Mouse (Mus musculus): ENCODE measurements around the gene Ldlrap1.
"Not testable (repeated sequence)": the region's sequence is repeated elsewhere in the genome, so short reads cannot be mapped to it uniquely, and the experiment has no call there.

Ldlrap1 gene

DNA sequence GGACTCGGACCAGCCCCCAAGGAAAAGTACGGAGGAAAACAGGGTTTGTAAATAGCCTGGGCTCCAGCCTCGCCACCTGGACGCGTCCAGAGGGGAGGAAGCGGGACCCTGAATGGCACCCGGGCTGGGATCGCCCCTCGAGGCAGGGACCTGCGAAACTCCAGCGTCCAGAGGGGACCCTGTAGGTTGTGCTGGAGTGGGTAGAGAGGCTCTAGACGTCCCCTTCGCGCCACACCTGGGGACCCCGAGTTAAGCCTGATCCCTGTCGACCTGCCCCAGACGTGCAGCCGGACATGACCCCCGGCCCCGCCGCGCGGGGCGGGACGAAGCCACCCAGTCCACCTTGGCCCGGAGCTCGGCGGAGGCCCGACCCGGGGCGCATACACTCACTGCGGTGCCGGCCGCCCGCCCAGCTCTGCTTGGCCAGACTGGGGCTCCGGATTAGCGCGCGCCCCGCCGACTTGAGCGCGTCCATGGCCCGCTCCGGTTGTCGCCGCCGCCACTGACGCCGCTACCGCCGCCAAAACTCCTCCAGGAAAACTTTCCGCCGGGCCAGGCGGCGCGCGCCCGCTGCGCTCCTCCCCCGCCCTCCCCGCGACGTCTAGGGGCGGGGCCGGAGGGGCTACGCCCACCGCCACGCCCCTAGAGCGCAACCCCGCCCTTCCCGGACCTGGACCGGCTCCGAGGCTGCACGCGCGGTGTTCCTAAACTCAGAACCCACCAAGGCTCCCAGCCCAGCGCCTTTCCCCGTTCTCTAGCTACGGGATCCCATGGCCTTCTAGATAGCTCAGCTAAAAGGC is at the start of gene Ldlrap1:
Gene Ldlrap1, minus strand, starts transcription at position 599 of the 800 bp plus-strand sequence.
- DNase-seq: peak; percentile 92

GRCm38 (mm10) chr4:134814229-134814571 is 46.4 kb upstream of the Ldlrap1 start:
- DNase-seq: no peak

DNA sequence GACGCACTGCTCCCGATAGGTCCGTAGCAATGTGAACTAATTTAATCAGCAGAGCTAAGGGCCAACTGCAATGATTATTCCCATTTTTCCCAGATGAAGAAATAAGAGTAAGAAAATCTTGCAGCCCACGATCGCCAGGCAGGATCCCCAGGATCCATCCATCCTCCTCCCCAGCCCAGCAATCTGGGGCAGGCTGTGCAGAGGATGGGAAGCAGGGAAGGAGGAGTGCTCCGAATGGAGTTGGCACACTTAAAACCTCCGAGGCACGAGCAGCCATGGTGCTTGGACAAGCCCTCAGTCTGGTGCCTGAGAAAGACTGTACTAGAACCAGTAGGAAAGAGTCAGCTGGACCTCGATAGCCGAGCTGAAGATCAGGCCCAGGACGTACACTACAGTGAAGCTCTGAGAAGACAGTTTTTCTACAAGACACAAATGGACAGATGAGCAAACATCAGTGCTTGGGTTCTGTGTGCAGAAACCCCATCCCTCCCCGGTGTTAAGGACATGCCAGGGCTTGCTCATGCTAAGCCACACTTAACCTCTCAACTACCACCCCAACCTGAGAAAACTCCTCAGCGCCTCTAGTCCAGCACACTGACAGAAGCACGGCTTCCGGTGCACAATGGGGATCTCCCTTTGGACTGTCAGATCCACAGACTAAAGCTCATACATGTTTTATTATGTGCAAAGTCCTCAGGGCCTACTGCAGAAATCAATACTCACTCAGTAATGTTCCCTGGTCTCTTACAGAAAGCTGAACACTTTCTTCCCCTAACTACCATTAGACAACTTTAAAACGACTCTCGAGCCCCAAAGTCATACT is 45.8 kb upstream of the Ldlrap1 start:
- no peak for DNase-seq

- DNase-seq: peak; percentile 93
Observed at GRCm38 (mm10) chr4:134804765-134805164, 36.9 kb upstream of the Ldlrap1 start.

- no peak for DNase-seq
Observed at GRCm38 (mm10) chr4:134802765-134803164, 34.9 kb upstream of the Ldlrap1 start.

DNA sequence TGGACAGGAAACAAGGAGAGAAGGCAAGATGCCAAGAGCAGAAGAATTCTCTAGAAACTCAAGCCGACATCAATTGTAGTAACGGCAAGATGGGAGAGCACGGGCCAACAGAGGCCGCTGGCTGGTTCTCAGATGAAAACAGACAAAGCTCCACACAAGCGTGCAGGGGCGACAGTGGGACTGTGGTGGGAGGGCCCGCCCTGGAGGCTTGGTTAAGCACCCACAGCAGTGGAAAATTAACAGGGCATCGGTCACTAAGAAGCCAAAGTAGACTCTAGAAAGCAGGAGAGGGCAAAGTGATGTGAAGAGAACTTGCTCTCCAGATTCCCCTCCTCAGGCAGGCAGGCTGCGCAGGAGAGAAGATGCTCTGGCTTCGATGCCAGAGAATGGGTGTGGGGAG is 34.3 kb upstream of the Ldlrap1 start:
- DNase-seq: peak; percentile 65

DNA sequence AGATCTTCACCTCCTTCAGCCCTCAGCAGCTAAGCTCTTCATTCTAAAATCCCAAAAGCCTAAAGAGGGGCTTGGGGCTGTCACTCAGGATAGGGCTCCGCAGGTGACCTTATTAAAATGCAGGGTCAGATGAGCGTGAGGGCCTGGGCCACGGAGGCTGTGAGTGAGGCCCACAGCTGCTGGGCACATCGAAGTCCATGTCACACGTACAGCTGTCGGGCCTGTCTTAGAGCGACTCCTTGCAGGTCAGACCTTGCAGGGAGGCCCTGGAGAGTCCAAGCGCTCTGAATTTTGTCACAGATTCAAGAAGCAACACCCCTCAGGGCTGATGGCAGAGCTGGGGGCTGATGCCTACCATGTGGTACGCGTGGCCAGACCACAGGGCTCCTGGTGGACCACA is 32.9 kb upstream of the Ldlrap1 start:
- no peak for DNase-seq

DNA sequence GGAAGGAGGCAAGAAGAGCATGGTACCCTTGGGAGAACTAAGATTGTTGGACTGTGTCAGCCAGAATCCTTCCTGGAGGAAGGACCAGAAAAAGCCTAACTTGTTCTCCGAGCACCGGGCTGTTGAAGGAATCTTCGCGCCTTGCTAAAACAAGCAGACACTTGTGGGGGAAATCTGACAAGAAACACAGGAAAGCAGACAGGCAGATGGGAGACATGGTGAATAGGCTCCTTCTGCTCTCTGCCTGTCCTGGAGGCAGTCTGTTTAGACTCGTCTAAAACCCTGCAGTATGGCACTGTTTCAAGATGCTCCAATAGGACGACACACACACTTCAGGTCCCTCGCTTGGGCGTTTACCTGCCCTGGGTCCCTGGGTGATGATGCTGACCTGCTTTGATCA is 32.3 kb upstream of the Ldlrap1 start:
- DNase-seq: no peak

GRCm38 (mm10) chr4:134799272-134799671 is 31.4 kb upstream of the Ldlrap1 start:
- peak; percentile 79 for DNase-seq

DNA sequence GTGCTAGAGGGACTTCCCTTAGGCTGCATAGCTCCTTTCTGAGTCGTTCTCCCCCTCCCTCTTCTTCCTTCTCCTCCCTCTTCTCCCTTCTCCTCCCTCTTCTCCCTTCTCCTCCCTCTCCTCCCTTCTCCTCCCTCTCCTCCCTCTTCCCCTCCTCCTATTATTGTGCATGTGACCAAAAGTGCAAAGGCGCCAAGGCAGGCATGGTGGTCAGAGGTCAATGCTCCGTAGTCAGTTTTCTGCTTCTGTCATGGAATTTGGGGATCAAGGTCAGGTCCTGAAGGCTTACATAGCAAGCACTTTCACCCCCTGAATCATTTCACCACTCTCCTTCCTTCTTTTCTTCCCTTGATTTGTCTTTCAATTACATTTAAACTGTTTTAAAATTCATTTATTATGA is 31.0 kb upstream of the Ldlrap1 start:
- no peak for DNase-seq

DNA sequence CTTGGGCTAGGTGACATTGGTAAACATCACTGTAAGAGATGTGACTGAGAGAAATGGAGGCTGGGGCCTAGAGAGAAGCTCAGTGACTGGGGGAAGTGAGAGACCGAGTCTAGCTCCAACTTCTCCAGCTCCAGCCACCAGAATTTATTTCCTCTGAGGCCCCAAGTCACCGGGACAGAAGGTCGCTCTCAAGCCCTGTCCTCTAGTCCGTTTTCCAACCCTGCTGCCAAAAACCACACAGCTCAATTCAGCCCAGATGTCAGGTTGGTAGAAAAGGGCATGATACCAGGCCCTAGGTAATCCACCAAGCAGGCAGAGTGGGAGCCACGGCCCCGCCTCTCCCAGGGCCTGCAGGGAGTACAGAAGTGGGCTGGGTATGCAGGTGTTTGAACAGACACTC is 29.8 kb upstream of the Ldlrap1 start:
- DNase-seq: no peak

DNA sequence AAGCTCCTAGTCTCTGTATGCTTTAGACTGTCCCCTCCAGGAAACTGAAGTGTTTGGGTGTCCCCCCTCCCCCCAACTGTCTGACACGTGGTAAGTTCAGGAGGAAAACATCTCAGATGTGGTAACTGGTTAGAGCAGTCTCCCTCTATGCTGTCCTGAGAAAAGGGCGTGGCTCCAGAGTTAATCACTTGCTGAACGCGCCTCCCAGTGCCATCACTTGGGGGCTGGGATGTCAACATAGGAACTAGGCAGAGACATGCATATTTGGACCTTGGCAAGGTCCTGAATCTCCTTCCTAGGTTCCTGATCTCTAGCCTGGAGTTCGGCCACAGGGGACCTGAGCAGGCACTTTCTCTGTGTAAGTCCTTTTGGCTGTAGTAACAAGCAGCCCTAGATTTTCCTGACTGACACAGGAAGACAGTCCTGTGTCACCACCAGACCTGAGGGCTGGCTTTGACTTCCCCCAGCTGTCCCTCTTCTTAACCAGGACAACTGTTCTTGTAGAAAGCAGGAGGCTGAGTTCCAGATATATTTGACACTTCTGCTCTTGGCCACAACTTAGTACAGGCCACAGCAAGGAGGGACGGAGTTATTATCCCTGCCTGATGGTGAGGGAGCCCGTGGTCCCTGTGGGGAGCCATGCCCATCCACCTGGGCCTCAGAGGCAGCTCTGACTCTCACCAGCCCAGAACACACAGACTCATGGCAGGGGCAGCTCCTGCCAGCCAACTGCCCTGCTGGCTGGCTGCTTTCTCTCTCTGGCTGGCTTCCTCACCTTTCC is 28.9 kb upstream of the Ldlrap1 start:
- DNase-seq: peak; percentile 36

GRCm38 (mm10) chr4:134795819-134796485 is 28.1 kb upstream of the Ldlrap1 start:
- no peak for DNase-seq

DNA sequence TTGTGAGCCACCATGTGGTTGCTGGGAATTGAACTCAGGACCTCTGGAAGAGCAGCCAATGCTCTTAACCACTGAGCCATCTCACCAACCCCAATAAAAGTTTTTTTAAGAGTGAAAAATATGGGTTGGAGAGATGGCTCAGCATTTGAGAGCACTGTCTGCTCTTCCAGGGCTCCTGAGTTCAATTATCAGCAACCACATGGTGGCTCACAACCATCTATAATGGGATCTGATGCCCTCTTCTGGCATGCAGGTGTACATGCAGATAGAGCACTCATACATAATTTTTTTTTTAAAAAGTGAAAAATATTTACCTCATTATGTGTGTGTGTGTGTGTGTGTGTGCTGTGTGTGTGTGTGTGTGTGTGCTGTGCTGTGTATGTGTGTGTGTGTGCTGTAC is 27.1 kb upstream of the Ldlrap1 start:
- not testable (repeated sequence) for DNase-seq

GRCm38 (mm10) chr4:134793213-134793956 is 25.6 kb upstream of the Ldlrap1 start:
- DNase-seq: peak; percentile 71

DNA sequence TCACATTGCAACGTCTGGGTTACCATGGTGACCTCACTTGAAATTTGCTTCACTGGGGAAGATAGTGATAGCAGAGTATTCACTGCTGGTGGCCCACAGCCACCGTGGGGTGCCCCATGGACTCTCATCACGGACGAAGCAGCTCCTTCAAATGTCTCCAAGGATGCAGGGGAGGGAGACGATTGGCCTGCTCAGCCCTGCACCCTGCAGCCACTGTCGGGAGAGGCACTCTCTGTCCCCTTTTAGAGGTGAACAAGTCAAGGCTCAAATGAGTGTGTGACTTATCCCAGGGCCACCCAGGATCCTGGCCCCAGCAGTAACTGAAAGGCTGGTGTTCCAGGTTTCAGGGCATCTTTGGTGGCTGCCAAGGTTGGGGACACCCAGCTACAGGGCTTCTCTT is 23.9 kb upstream of the Ldlrap1 start:
- no peak for DNase-seq

- DNase-seq: no peak
Observed at GRCm38 (mm10) chr4:134786946-134787345, 19.1 kb upstream of the Ldlrap1 start.

GRCm38 (mm10) chr4:134784701-134785100 is 16.9 kb upstream of the Ldlrap1 start:
- DNase-seq: no peak

DNA sequence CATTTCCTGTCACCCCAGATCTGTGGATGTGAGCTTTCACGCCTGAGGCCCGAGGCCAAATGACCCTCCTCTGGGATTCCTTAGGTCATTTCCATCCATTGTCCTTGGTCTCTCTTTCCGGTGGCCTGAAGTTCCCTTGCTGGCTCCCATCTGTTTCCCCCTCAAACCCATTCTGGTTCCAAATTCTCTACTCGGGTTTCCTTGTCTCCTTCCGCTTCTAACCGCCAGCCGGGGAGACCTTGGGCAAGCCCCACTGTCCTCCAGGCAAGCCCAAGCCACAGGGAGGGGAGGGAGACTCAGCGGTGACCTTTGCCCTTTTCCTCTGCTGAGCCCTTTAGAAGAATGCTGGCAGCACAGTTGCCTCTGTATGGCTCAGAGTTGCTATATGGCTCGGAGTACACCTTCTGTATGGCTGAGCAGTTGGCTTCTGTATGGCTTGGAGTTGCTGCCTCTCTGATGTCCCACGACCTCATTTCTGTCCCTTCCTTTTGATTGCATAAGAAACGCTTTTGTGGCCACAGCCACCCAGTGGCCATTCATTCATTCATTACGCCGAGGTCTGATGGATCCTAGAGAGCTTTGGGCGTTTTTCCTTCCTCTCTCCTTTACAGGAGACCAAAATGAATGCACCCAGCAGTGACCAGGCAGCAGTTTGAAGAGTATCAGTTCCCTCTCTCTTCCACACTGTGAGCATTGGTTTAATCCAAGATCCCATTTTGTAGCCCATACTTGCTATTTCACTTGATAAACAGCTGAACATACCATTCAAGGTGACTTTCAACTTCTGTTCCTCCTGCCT is 11.5 kb upstream of the Ldlrap1 start:
- peak; percentile 82 for DNase-seq

DNA sequence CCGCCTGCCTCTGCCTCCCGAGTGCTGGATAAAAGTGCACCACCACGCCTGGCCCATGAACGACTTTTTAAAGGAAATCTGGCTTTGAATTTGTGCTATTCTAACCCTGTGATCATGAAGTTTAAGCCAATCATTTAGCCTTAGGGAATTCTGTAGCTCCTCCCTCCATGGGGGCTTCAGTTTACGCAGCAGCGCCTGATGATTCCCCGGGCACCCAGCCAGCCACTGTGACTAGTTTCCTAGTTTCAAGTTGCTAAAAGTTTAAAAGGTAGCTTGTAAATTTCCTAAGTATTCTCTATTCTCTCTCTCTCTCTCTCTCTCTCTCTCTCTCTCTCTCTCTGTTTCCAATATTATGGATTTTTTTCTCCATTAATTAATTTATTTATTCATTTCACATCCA is 8.4 kb upstream of the Ldlrap1 start:
- DNase-seq: peak; percentile 73
